Mouse (Mus musculus) stomach, postnatal 0 days (tissue): Measurements from ENCODE around the gene Prph2. TPM values are rescaled to one million over a fixed set of nuclear protein-coding genes. Genes with fewer than 3 reads are reported as not detected.
A peak's percentile ranks its signal among the peaks of the same experiment; 100 is the strongest.

Experiments
- ATAC-seq: fragments of 200-750 bp; cut with Nextera tagmentation; 2 replicates; pipeline ENCODE4 v1.8.0; 2017; ENCODE audit not compliant: low FRiP score, low TSS enrichment
- DNase-seq: peaks from one replicate; pipeline ENCODE4 v3.0.0-alpha.2; 2016; ENCODE audit warnings: low spot score
- H3K27ac ChIP-seq: fragments of 300-500 bp; sonication (generic); replicated peaks from 2 replicates; pipeline ENCODE4 v1.5.1; 2014; ENCODE audit warnings: mild to moderate bottlenecking, control low read depth
- H3K27me3 ChIP-seq: fragments of 300-500 bp; sonication (generic); 2 replicates; pipeline ENCODE4 v1.6.1; 2014; ENCODE audit warnings: low read length; ENCODE audit not compliant: control insufficient read depth, insufficient read depth
- H3K36me3 ChIP-seq: fragments of 300-500 bp; sonication (generic); 2 replicates; pipeline ENCODE4 v1.6.1; 2014; ENCODE audit warnings: low read length, mixed read lengths; ENCODE audit not compliant: control insufficient read depth, insufficient read depth
- H3K4me1 ChIP-seq: fragments of 300-500 bp; sonication (generic); replicated peaks from 2 replicates; pipeline ENCODE4 v1.6.1; 2014; ENCODE audit warnings: antibody characterized with exemption; ENCODE audit not compliant: control insufficient read depth, insufficient read depth
- H3K4me2 ChIP-seq: fragments of 300-500 bp; sonication (generic); replicated peaks from 2 replicates; pipeline ENCODE4 v1.6.1; 2014; ENCODE audit warnings: low read depth, mild to moderate bottlenecking, control low read depth, moderate library complexity
- H3K4me3 ChIP-seq: fragments of 300-500 bp; sonication (generic); 2 replicates; pipeline ENCODE4 v1.5.1; 2014; ENCODE audit warnings: low read depth, low read length, control low read depth
- H3K9ac ChIP-seq: fragments of 300-500 bp; sonication (generic); 2 replicates; pipeline ENCODE4 v1.6.1; 2014; ENCODE audit warnings: mild to moderate bottlenecking, low read length, control low read depth, mixed read lengths
- H3K9me3 ChIP-seq: fragments of 300-500 bp; sonication (generic); 2 replicates; pipeline ENCODE4 v1.6.1; 2016; ENCODE audit warnings: low read length; ENCODE audit not compliant: control insufficient read depth
- CTCF ChIP-seq: IDR thresholded peaks from 2 replicates; pipeline ENCODE4 v1.5.1; 2016; ENCODE audit warnings: antibody characterized with exemption, low read depth, mild to moderate bottlenecking, moderate library complexity
- EP300 ChIP-seq: optimal IDR thresholded peaks from 2 replicates; pipeline ENCODE3; 2016; ENCODE audit warnings: antibody characterized with exemption
- WGBS: fragments of 180-500 bp; shearing (Covaris S2); extraction: QIAGEN DNeasy Blood & Tissue Kit; methylation state at CpG from one replicate; pipeline ENCODE4 v1.1.7; 2014; 5-methylcytosine and 5-hydroxymethylcytosine counted together
- polyA plus RNA-seq: library from polyadenylated mRNA; unstranded; fragments of >200 nt; fragmentation: Nextera tagmentation; extraction: Ambion mirVana; gene quantifications from 2 replicates; pipeline ENCODE4 v1.2.1, GENCODE M21; 2015

Gene Prph2
- polyA plus RNA-seq, 1 experiment from 2014 or later, result not detected

- ATAC-seq, result no peak
- no peaks in the 10 kb centered on the region for H3K27me3 ChIP-seq
- no peak overlapping the region for H3K9ac ChIP-seq
- no peak overlapping the region; the same call in 1 of the 2 replicates for H3K27ac ChIP-seq
- no peak for TF ChIP-seq EP300
- TF ChIP-seq CTCF, result no peak
- H3K36me3 ChIP-seq, result no peaks in the 10 kb centered on the region
- H3K4me1 ChIP-seq, result 0 out of 2 replicates have a peak, but pooled peaks cover 2% of the 10 kb centered on the region
- no peaks in the 10 kb centered on the region for H3K9me3 ChIP-seq
- no peak for DNase-seq
- 76% methylated on average over 6 of the region's 6 CpGs for WGBS
- no peak overlapping the region for H3K4me2 ChIP-seq
- H3K4me3 ChIP-seq, result no peak overlapping the region
Observed at GRCm38 (mm10) chr17:46881728-46882127, 28.5 kb upstream of the Prph2 start.

GRCm38 (mm10) chr17:46883107-46883506 is 27.2 kb upstream of the Prph2 start:
- DNase-seq, result peak; percentile 78
- Histone ChIP-seq H3K27ac (peak overlapping the region; percentile 89), H3K9me3 (no peaks in the 10 kb centered on the region), H3K36me3 (no peaks in the 10 kb centered on the region), H3K4me2 (no peak overlapping the region; the same call in none of the 2 replicates), H3K4me3 (no peak overlapping the region), H3K27me3 (no peaks in the 10 kb centered on the region), H3K9ac (peak overlapping the region; percentile 41; the same call in 1 of the 2 replicates), H3K4me1 (no peaks in the 10 kb centered on the region)
- TF ChIP-seq EP300 (no peak), CTCF (no peak)
- ATAC-seq, result peak; percentile 80
- 60% methylated on average over 9 of the region's 9 CpGs for WGBS

- no peaks in the 10 kb centered on the region for H3K27me3 ChIP-seq
- no peaks in the 10 kb centered on the region for H3K4me1 ChIP-seq
- no peak overlapping the region for H3K27ac ChIP-seq
- H3K4me2 ChIP-seq, result no peak overlapping the region
- WGBS, result 93% methylated on average over 6 of the region's 6 CpGs
- ATAC-seq, result no peak
- TF ChIP-seq EP300, result no peak
- TF ChIP-seq CTCF, result no peak
- no peaks in the 10 kb centered on the region for H3K9me3 ChIP-seq
- no peak overlapping the region for H3K9ac ChIP-seq
- H3K36me3 ChIP-seq, result no peaks in the 10 kb centered on the region
- DNase-seq, result no peak
- H3K4me3 ChIP-seq, result no peak overlapping the region
Observed at GRCm38 (mm10) chr17:46884766-46885165, 25.5 kb upstream of the Prph2 start.

- H3K4me3 ChIP-seq, result no peak overlapping the region
- no peaks in the 10 kb centered on the region for H3K27me3 ChIP-seq
- no peak for ATAC-seq
- H3K4me2 ChIP-seq, result no peak overlapping the region
- no peaks in the 10 kb centered on the region for H3K9me3 ChIP-seq
- no peak for TF ChIP-seq CTCF
- TF ChIP-seq EP300, result no peak
- WGBS, result 59% methylated on average over 11 of the region's 11 CpGs
- H3K4me1 ChIP-seq, result no peaks in the 10 kb centered on the region
- no peaks in the 10 kb centered on the region for H3K36me3 ChIP-seq
- peak overlapping the region; percentile 65 for H3K27ac ChIP-seq
- peak overlapping the region; percentile 27; the same call in 1 of the 2 replicates for H3K9ac ChIP-seq
- DNase-seq, result no peak
Observed at GRCm38 (mm10) chr17:46885218-46885909, 24.9 kb upstream of the Prph2 start.

- no peak overlapping the region for H3K4me3 ChIP-seq
- 38% methylated on average over 17 of the region's 17 CpGs for WGBS
- H3K9ac ChIP-seq, result peak overlapping the region; percentile 27; the same call in 1 of the 2 replicates
- no peaks in the 10 kb centered on the region for H3K27me3 ChIP-seq
- peak; percentile 58 for DNase-seq
- no peaks in the 10 kb centered on the region for H3K4me1 ChIP-seq
- no peaks in the 10 kb centered on the region for H3K9me3 ChIP-seq
- no peak overlapping the region for H3K4me2 ChIP-seq
- TF ChIP-seq CTCF (no peak), EP300 (no peak)
- ATAC-seq, result no peak; the same call in 1 of the 2 replicates
- H3K36me3 ChIP-seq, result no peaks in the 10 kb centered on the region
- H3K27ac ChIP-seq, result peak overlapping the region; percentile 65
Observed at GRCm38 (mm10) chr17:46885910-46886643, 24.2 kb upstream of the Prph2 start.
